Mouse (Mus musculus): ENCODE results near the gene Gm10842. TPM values are rescaled to one million over a fixed set of nuclear protein-coding genes. Genes with fewer than 3 reads are reported as not detected.

Gene Gm10842
- polyA plus RNA-seq, 1 experiment from 2014 or later: not detected

- Histone ChIP-seq H3K9me3 (replicated peaks; ENCODE audit: control insufficient read depth, low read length) (peaks cover 2% of the 10 kb centered on the region; the same call in 1 of the 2 replicates), H3K36me3 (ENCODE audit: control insufficient read depth, insufficient read depth, low read length) (no peaks in the 10 kb centered on the region), H3K4me3 (ENCODE audit: low read depth, low read length) (no peak overlapping the region), H3K9ac (ENCODE audit: low read depth, low read length) (no peak overlapping the region), H3K4me1 (ENCODE audit: control insufficient read depth, insufficient read depth, low read length) (peaks cover 11% of the 10 kb centered on the region), H3K4me2 (no peak overlapping the region), H3K27me3 (ENCODE audit: control insufficient read depth, insufficient read depth, low read length) (no peaks in the 10 kb centered on the region), H3K27ac (ENCODE audit: low read depth, low read length) (no peak overlapping the region)
- no peak for ATAC-seq (replicated peaks; ENCODE audit: insufficient number of reproducible peaks, low FRiP score, low TSS enrichment)
These were observed 11.4 kb downstream of the Gm10842 start for GRCm38 (mm10) chr11:105158047-105158446.

DNA sequence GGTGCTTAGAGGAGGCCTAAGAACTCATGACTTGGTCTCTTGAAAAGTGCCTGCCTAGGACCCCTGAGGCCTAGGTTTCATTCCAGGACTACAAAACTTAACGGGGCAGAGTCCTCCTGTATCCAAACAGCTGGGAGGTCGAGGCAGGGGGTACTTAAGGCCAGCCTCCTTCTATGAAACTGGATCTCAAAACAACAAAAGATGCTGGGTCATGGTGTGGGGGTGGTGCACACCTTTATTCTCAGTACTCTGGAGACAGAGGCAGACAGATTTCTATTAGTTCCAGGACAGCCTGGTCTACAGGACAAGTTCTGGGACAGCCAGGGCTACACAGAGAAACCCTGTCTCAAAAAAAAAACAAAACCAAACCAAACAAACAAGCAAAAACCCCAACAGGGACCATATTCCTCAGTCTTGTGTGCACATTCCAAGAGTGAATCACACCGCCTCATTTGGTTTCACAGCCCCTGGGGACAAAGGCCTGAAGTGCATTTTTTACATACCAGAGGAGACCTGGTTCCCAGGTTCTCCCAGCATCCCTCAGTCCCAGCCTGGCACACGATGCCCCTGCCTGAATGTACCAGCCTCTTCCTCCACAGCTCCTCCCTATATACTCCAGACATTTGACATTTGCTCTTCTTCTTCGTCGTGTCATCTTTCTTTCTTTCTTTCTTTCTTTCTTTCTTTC, 13.1 kb downstream of the Gm10842 start:
- H3K36me3 ChIP-seq (ENCODE audit: control insufficient read depth, insufficient read depth, low read length): no peaks in the 10 kb centered on the region
- H3K4me3 ChIP-seq (ENCODE audit: low read depth, low read length): no peak overlapping the region
- H3K9me3 ChIP-seq (replicated peaks; ENCODE audit: control insufficient read depth, low read length): peaks cover 2% of the 10 kb centered on the region; the same call in 1 of the 2 replicates
- H3K27me3 ChIP-seq (ENCODE audit: control insufficient read depth, insufficient read depth, low read length): no peaks in the 10 kb centered on the region
- no peak for ATAC-seq (replicated peaks; ENCODE audit: insufficient number of reproducible peaks, low FRiP score, low TSS enrichment)
- H3K4me2 ChIP-seq: no peak overlapping the region
- no peak overlapping the region for H3K9ac ChIP-seq (ENCODE audit: low read depth, low read length)
- WGBS (ENCODE audit: insufficient replicate concordance): 66% methylated on average over 6 of the region's 6 CpGs
- H3K4me1 ChIP-seq (ENCODE audit: control insufficient read depth, insufficient read depth, low read length): no peaks in the 10 kb centered on the region
- H3K27ac ChIP-seq (ENCODE audit: low read depth, low read length): no peak overlapping the region

- 87% methylated on average over 2 of the region's 2 CpGs for WGBS (ENCODE audit: insufficient replicate concordance)
- no peak for ATAC-seq (replicated peaks; ENCODE audit: insufficient number of reproducible peaks, low FRiP score, low TSS enrichment)
- no peak overlapping the region for H3K9ac ChIP-seq (ENCODE audit: low read depth, low read length)
- H3K27me3 ChIP-seq (ENCODE audit: control insufficient read depth, insufficient read depth, low read length): peaks cover 12% of the 10 kb centered on the region
- no peak overlapping the region for H3K4me2 ChIP-seq
- H3K27ac ChIP-seq (ENCODE audit: low read depth, low read length): no peak overlapping the region
- H3K4me1 ChIP-seq (ENCODE audit: control insufficient read depth, insufficient read depth, low read length): no peaks in the 10 kb centered on the region
- no peaks in the 10 kb centered on the region for H3K36me3 ChIP-seq (ENCODE audit: control insufficient read depth, insufficient read depth, low read length)
- peaks cover 10% of the 10 kb centered on the region for H3K9me3 ChIP-seq (replicated peaks; ENCODE audit: control insufficient read depth, low read length)
- H3K4me3 ChIP-seq (ENCODE audit: low read depth, low read length): no peak overlapping the region
These were observed 14.7 kb downstream of the Gm10842 start for GRCm38 (mm10) chr11:105161411-105161810.

DNA sequence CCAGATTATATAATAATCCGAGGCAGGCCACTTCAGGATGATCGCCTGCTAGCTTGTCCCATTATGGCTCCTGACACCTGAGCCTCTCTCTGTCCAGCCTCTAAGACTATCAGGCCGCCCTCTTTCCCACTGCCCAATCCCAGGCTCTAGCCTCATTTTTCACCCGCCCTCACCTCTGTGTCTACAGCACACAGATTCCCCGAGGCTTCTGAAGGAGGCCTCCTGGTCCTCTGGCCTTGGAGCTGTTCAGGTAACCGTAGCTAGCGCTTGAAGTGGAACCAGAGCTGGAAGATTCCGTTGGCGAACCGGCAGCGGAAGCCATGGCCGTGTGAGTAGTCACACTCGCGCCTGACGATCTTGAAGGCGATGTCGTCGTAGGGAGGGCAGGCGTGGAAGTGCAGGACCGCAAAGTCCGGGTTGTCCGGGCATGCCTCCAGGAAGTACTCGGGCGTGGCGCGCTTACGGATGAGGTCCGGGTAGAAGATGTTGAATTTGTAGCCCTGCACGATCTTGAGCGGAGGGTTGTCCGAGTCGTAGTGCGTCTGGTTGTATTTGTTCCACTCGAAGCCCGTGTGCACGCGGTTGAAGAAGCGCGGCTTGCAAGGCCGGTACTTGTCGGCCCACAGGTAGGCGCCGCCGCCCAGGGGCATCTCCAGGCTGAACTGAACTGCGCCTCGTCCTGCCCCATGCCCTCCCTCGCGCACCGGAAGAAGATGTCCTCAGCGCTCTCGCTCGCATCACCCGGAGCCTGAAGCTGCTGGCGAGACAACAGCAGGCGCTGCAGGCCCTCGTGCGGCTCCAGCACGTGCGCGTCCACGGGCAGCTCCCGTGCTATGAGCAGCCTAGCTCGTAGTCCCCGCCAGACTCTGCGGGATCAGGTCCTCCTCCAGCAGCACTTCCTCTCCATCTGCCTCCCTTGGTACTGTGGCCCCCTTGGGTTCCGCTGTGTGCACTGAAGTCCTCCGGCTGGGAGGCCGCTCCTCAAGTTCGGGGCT, 18.1 kb downstream of the Gm10842 start:
- H3K4me2 ChIP-seq: no peak overlapping the region
- H3K9ac ChIP-seq (ENCODE audit: low read depth, low read length): no peak overlapping the region
- no peaks in the 10 kb centered on the region for H3K4me1 ChIP-seq (ENCODE audit: control insufficient read depth, insufficient read depth, low read length)
- H3K27ac ChIP-seq (ENCODE audit: low read depth, low read length): no peak overlapping the region
- peaks cover 10% of the 10 kb centered on the region for H3K9me3 ChIP-seq (replicated peaks; ENCODE audit: control insufficient read depth, low read length)
- ATAC-seq (replicated peaks; ENCODE audit: insufficient number of reproducible peaks, low FRiP score, low TSS enrichment): no peak
- no peak overlapping the region for H3K4me3 ChIP-seq (ENCODE audit: low read depth, low read length)
- WGBS (ENCODE audit: insufficient replicate concordance): 63% methylated on average over 69 of the region's 69 CpGs
- H3K27me3 ChIP-seq (ENCODE audit: control insufficient read depth, insufficient read depth, low read length): peaks cover 15% of the 10 kb centered on the region
- H3K36me3 ChIP-seq (ENCODE audit: control insufficient read depth, insufficient read depth, low read length): no peaks in the 10 kb centered on the region

GRCm38 (mm10) chr11:105166780-105167179, 20.1 kb downstream of the Gm10842 start:
- no peak overlapping the region for H3K9ac ChIP-seq (ENCODE audit: low read depth, low read length)
- H3K9me3 ChIP-seq (replicated peaks; ENCODE audit: control insufficient read depth, low read length): peaks cover 10% of the 10 kb centered on the region
- H3K4me2 ChIP-seq: no peak overlapping the region
- H3K27me3 ChIP-seq (ENCODE audit: control insufficient read depth, insufficient read depth, low read length): peaks cover 15% of the 10 kb centered on the region
- H3K4me3 ChIP-seq (ENCODE audit: low read depth, low read length): no peak overlapping the region
- 87% methylated on average over 10 of the region's 10 CpGs for WGBS (ENCODE audit: insufficient replicate concordance)
- ATAC-seq (replicated peaks; ENCODE audit: insufficient number of reproducible peaks, low FRiP score, low TSS enrichment): no peak
- no peaks in the 10 kb centered on the region for H3K36me3 ChIP-seq (ENCODE audit: control insufficient read depth, insufficient read depth, low read length)
- no peak overlapping the region for H3K27ac ChIP-seq (ENCODE audit: low read depth, low read length)
- H3K4me1 ChIP-seq (ENCODE audit: control insufficient read depth, insufficient read depth, low read length): no peaks in the 10 kb centered on the region

GRCm38 (mm10) chr11:105178516-105178915, 31.8 kb downstream of the Gm10842 start, which contains the start of gene Tlk2:
Gene Tlk2 (plus strand): TSS chr11:105178807.
- no peak for ATAC-seq (replicated peaks; ENCODE audit: insufficient number of reproducible peaks, low FRiP score, low TSS enrichment)
- Histone ChIP-seq H3K27me3 (ENCODE audit: control insufficient read depth, insufficient read depth, low read length) (no peaks in the 10 kb centered on the region), H3K9ac (ENCODE audit: low read depth, low read length) (no peak within 1 kb of the TSS), H3K4me3 (ENCODE audit: low read depth, low read length) (peak within 1 kb of the TSS; percentile 4; the same call in 1 of the 2 replicates), H3K27ac (ENCODE audit: low read depth, low read length) (no peak within 1 kb of the TSS), H3K4me1 (ENCODE audit: control insufficient read depth, insufficient read depth, low read length) (peaks cover 13% of the 10 kb centered on the region), H3K36me3 (ENCODE audit: control insufficient read depth, insufficient read depth, low read length) (peaks cover 4% of the 10 kb centered on the region; the same call in 1 of the 2 replicates), H3K9me3 (replicated peaks; ENCODE audit: control insufficient read depth, low read length) (no peaks in the 10 kb centered on the region), H3K4me2 (peak within 1 kb of the TSS; percentile 63)
- 48% methylated on average over 2 of the region's 2 CpGs for WGBS (ENCODE audit: insufficient replicate concordance)

DNA sequence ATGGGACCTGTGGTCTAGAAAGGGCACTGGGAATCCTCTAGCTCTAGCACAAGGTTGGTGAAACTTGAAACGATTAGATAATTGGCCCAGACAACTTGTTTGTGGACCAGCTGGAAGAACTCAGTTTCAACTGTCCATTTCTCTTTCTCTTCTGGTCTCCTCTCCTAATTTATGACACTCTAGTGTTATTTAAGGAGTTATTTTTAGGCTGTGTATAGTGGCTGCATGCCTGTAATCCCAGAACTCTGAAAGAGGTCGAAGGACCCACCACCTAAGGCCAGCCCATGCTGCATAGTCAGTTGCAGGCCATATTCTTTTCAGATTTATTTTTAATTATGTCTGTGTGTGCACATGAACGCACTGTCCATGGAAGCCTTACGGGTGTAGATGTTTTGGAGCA, 32.8 kb downstream of the Gm10842 start:
- H3K36me3 ChIP-seq (ENCODE audit: control insufficient read depth, insufficient read depth, low read length): peaks cover 7% of the 10 kb centered on the region
- H3K4me3 ChIP-seq (ENCODE audit: low read depth, low read length): peak overlapping the region; percentile 4; the same call in 1 of the 2 replicates
- H3K9me3 ChIP-seq (replicated peaks; ENCODE audit: control insufficient read depth, low read length): no peaks in the 10 kb centered on the region
- H3K27me3 ChIP-seq (ENCODE audit: control insufficient read depth, insufficient read depth, low read length): no peaks in the 10 kb centered on the region
- no peak overlapping the region for H3K27ac ChIP-seq (ENCODE audit: low read depth, low read length)
- peak overlapping the region; percentile 63 for H3K4me2 ChIP-seq
- no peak overlapping the region for H3K9ac ChIP-seq (ENCODE audit: low read depth, low read length)
- no peak for ATAC-seq (replicated peaks; ENCODE audit: insufficient number of reproducible peaks, low FRiP score, low TSS enrichment)
- 86% methylated on average over 4 of the region's 4 CpGs for WGBS (ENCODE audit: insufficient replicate concordance)
- peaks cover 13% of the 10 kb centered on the region for H3K4me1 ChIP-seq (ENCODE audit: control insufficient read depth, insufficient read depth, low read length)

DNA sequence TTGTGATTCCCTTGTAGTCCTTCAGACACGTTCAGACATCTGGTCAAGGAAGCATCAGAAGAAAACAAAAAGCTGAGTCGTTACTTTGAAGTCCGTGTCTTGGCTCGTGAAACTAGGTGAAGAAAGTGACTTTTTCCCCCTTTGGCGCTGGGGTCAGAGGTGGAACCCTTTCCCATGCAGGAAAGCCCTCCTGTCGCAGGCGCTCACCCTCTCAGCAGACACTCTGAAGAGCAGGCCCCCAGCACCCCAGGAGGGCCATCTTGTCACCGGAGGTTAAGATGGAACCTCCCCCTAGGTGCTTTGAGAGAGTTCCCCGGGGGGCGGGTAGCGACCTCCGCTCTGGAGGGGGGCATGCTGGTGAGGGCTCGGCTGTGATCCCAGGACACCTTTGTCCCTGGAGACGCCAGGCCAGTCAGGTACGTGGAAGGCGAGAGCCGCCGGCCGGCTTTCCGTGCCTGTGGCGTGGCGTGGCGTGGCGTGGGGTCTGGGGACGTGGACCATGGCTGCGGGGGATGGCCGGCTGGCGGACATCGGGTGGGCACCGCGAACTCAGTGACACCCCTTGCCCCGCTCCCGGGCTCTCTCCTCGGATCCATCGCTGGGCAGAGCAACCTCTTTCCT, 33.9 kb downstream of the Gm10842 start:
- H3K4me3 ChIP-seq (ENCODE audit: low read depth, low read length): peak overlapping the region; percentile 95
- under 1% methylated on average over 28 of the region's 35 CpGs for WGBS (ENCODE audit: insufficient replicate concordance)
- H3K27me3 ChIP-seq (ENCODE audit: control insufficient read depth, insufficient read depth, low read length): no peaks in the 10 kb centered on the region

More for the DNA sequence above, 33.9 kb downstream of the Gm10842 start:
- H3K9ac ChIP-seq (ENCODE audit: low read depth, low read length): peak overlapping the region; percentile 88
- peak overlapping the region; percentile 92 for H3K27ac ChIP-seq (ENCODE audit: low read depth, low read length)
- no peaks in the 10 kb centered on the region for H3K9me3 ChIP-seq (replicated peaks; ENCODE audit: control insufficient read depth, low read length)
- peak overlapping the region; percentile 63 for H3K4me2 ChIP-seq
- peaks cover 13% of the 10 kb centered on the region for H3K4me1 ChIP-seq (ENCODE audit: control insufficient read depth, insufficient read depth, low read length)
- ATAC-seq (replicated peaks; ENCODE audit: insufficient number of reproducible peaks, low FRiP score, low TSS enrichment): peak; percentile 23
- peaks cover 11% of the 10 kb centered on the region for H3K36me3 ChIP-seq (ENCODE audit: control insufficient read depth, insufficient read depth, low read length)

Data from heart, embryonic 11.5 days (tissue).